Mouse (Mus musculus): Measurements from ENCODE around the gene Cldn1. TPM values are rescaled to one million over a fixed set of nuclear protein-coding genes. Genes with fewer than 3 reads are reported as not detected.

Gene Cldn1
- polyA plus RNA-seq, 1 experiment from 2014 or later, result 1.4 TPM

GRCm38 (mm10) chr16:26370127-26370526 lies 1.5 kb downstream of the Cldn1 start:
- Histone ChIP-seq H3K27ac (ENCODE audit: low read depth, low read length) (no peak overlapping the region), H3K27me3 (ENCODE audit: control insufficient read depth, insufficient read depth, low read length) (peaks cover 3% of the 10 kb centered on the region; the same call in 1 of the 2 replicates), H3K4me2 (no peak overlapping the region), H3K36me3 (ENCODE audit: control insufficient read depth, insufficient read depth, low read length) (no peaks in the 10 kb centered on the region), H3K9ac (ENCODE audit: low read depth, low read length) (no peak overlapping the region), H3K4me1 (ENCODE audit: control insufficient read depth, insufficient read depth, low read length) (no peaks in the 10 kb centered on the region), H3K4me3 (ENCODE audit: low read depth, low read length) (no peak overlapping the region), H3K9me3 (replicated peaks; ENCODE audit: control insufficient read depth, low read length) (no peaks in the 10 kb centered on the region)
- no peak for ATAC-seq (replicated peaks; ENCODE audit: insufficient number of reproducible peaks, low FRiP score, low TSS enrichment)
- 85% methylated on average over 1 of the region's 1 CpGs for WGBS (ENCODE audit: insufficient replicate concordance)

GRCm38 (mm10) chr16:26369044-26369730 lies 2.5 kb downstream of the Cldn1 start:
- Histone ChIP-seq H3K4me1 (ENCODE audit: control insufficient read depth, insufficient read depth, low read length) (no peaks in the 10 kb centered on the region), H3K4me3 (ENCODE audit: low read depth, low read length) (no peak overlapping the region), H3K4me2 (no peak overlapping the region), H3K9me3 (replicated peaks; ENCODE audit: control insufficient read depth, low read length) (no peaks in the 10 kb centered on the region), H3K9ac (ENCODE audit: low read depth, low read length) (no peak overlapping the region), H3K27me3 (ENCODE audit: control insufficient read depth, insufficient read depth, low read length) (peaks cover 3% of the 10 kb centered on the region; the same call in 1 of the 2 replicates), H3K27ac (ENCODE audit: low read depth, low read length) (no peak overlapping the region), H3K36me3 (ENCODE audit: control insufficient read depth, insufficient read depth, low read length) (no peaks in the 10 kb centered on the region)
- ATAC-seq (replicated peaks; ENCODE audit: insufficient number of reproducible peaks, low FRiP score, low TSS enrichment), result no peak
- 76% methylated on average over 7 of the region's 7 CpGs for WGBS (ENCODE audit: insufficient replicate concordance)

GRCm38 (mm10) chr16:26368121-26368520 lies 3.5 kb downstream of the Cldn1 start:
- no peaks in the 10 kb centered on the region for H3K36me3 ChIP-seq (ENCODE audit: control insufficient read depth, insufficient read depth, low read length)
- peaks cover 3% of the 10 kb centered on the region; the same call in 1 of the 2 replicates for H3K27me3 ChIP-seq (ENCODE audit: control insufficient read depth, insufficient read depth, low read length)
- 74% methylated on average over 5 of the region's 5 CpGs for WGBS (ENCODE audit: insufficient replicate concordance)
- no peak overlapping the region for H3K9ac ChIP-seq (ENCODE audit: low read depth, low read length)
- no peak overlapping the region for H3K4me3 ChIP-seq (ENCODE audit: low read depth, low read length)
- no peaks in the 10 kb centered on the region for H3K4me1 ChIP-seq (ENCODE audit: control insufficient read depth, insufficient read depth, low read length)
- H3K9me3 ChIP-seq (replicated peaks; ENCODE audit: control insufficient read depth, low read length), result no peaks in the 10 kb centered on the region
- no peak overlapping the region for H3K4me2 ChIP-seq
- no peak overlapping the region for H3K27ac ChIP-seq (ENCODE audit: low read depth, low read length)
- ATAC-seq (replicated peaks; ENCODE audit: insufficient number of reproducible peaks, low FRiP score, low TSS enrichment), result no peak

- no peaks in the 10 kb centered on the region for H3K4me1 ChIP-seq (ENCODE audit: control insufficient read depth, insufficient read depth, low read length)
- 69% methylated on average over 3 of the region's 3 CpGs for WGBS (ENCODE audit: insufficient replicate concordance)
- no peaks in the 10 kb centered on the region for H3K9me3 ChIP-seq (replicated peaks; ENCODE audit: control insufficient read depth, low read length)
- H3K9ac ChIP-seq (ENCODE audit: low read depth, low read length), result no peak overlapping the region
- no peak overlapping the region for H3K27ac ChIP-seq (ENCODE audit: low read depth, low read length)
- no peak overlapping the region for H3K4me2 ChIP-seq
- H3K27me3 ChIP-seq (ENCODE audit: control insufficient read depth, insufficient read depth, low read length), result no peaks in the 10 kb centered on the region
- no peak for ATAC-seq (replicated peaks; ENCODE audit: insufficient number of reproducible peaks, low FRiP score, low TSS enrichment)
- no peak overlapping the region for H3K4me3 ChIP-seq (ENCODE audit: low read depth, low read length)
- no peaks in the 10 kb centered on the region for H3K36me3 ChIP-seq (ENCODE audit: control insufficient read depth, insufficient read depth, low read length)
Measured at GRCm38 (mm10) chr16:26360694-26361093, 10.9 kb downstream of the Cldn1 start.

GRCm38 (mm10) chr16:26359619-26360018 lies 12.0 kb downstream of the Cldn1 start:
- H3K4me3 ChIP-seq (ENCODE audit: low read depth, low read length), result no peak overlapping the region
- WGBS (ENCODE audit: insufficient replicate concordance), result 81% methylated on average over 4 of the region's 4 CpGs
- no peaks in the 10 kb centered on the region for H3K36me3 ChIP-seq (ENCODE audit: control insufficient read depth, insufficient read depth, low read length)
- H3K9me3 ChIP-seq (replicated peaks; ENCODE audit: control insufficient read depth, low read length), result no peaks in the 10 kb centered on the region
- no peaks in the 10 kb centered on the region for H3K4me1 ChIP-seq (ENCODE audit: control insufficient read depth, insufficient read depth, low read length)
- H3K27me3 ChIP-seq (ENCODE audit: control insufficient read depth, insufficient read depth, low read length), result no peaks in the 10 kb centered on the region
- H3K9ac ChIP-seq (ENCODE audit: low read depth, low read length), result no peak overlapping the region
- no peak overlapping the region for H3K4me2 ChIP-seq
- H3K27ac ChIP-seq (ENCODE audit: low read depth, low read length), result no peak overlapping the region
- ATAC-seq (replicated peaks; ENCODE audit: insufficient number of reproducible peaks, low FRiP score, low TSS enrichment), result no peak

GRCm38 (mm10) chr16:26358898-26359297 lies 12.7 kb downstream of the Cldn1 start:
- ATAC-seq (replicated peaks; ENCODE audit: insufficient number of reproducible peaks, low FRiP score, low TSS enrichment), result no peak
- 87% methylated on average over 5 of the region's 5 CpGs for WGBS (ENCODE audit: insufficient replicate concordance)

GRCm38 (mm10) chr16:26357863-26358780 lies 13.5 kb downstream of the Cldn1 start:
- Histone ChIP-seq H3K9ac (ENCODE audit: low read depth, low read length) (no peak overlapping the region), H3K4me1 (ENCODE audit: control insufficient read depth, insufficient read depth, low read length) (no peaks in the 10 kb centered on the region), H3K4me3 (ENCODE audit: low read depth, low read length) (no peak overlapping the region), H3K27ac (ENCODE audit: low read depth, low read length) (no peak overlapping the region), H3K4me2 (no peak overlapping the region), H3K27me3 (ENCODE audit: control insufficient read depth, insufficient read depth, low read length) (no peaks in the 10 kb centered on the region), H3K9me3 (replicated peaks; ENCODE audit: control insufficient read depth, low read length) (no peaks in the 10 kb centered on the region), H3K36me3 (ENCODE audit: control insufficient read depth, insufficient read depth, low read length) (no peaks in the 10 kb centered on the region)
- ATAC-seq (replicated peaks; ENCODE audit: insufficient number of reproducible peaks, low FRiP score, low TSS enrichment), result no peak
- 63% methylated on average over 5 of the region's 5 CpGs for WGBS (ENCODE audit: insufficient replicate concordance)

More at GRCm38 (mm10) chr16:26358898-26359297, 12.7 kb downstream of the Cldn1 start:
- Histone ChIP-seq H3K9ac (ENCODE audit: low read depth, low read length) (no peak overlapping the region), H3K9me3 (replicated peaks; ENCODE audit: control insufficient read depth, low read length) (no peaks in the 10 kb centered on the region), H3K27me3 (ENCODE audit: control insufficient read depth, insufficient read depth, low read length) (no peaks in the 10 kb centered on the region), H3K4me1 (ENCODE audit: control insufficient read depth, insufficient read depth, low read length) (no peaks in the 10 kb centered on the region), H3K36me3 (ENCODE audit: control insufficient read depth, insufficient read depth, low read length) (no peaks in the 10 kb centered on the region), H3K4me3 (ENCODE audit: low read depth, low read length) (no peak overlapping the region), H3K4me2 (no peak overlapping the region), H3K27ac (ENCODE audit: low read depth, low read length) (no peak overlapping the region)

- Histone ChIP-seq H3K27me3 (ENCODE audit: control insufficient read depth, insufficient read depth, low read length) (no peaks in the 10 kb centered on the region), H3K4me2 (no peak overlapping the region), H3K9me3 (replicated peaks; ENCODE audit: control insufficient read depth, low read length) (no peaks in the 10 kb centered on the region), H3K27ac (ENCODE audit: low read depth, low read length) (no peak overlapping the region), H3K4me1 (ENCODE audit: control insufficient read depth, insufficient read depth, low read length) (no peaks in the 10 kb centered on the region), H3K9ac (ENCODE audit: low read depth, low read length) (no peak overlapping the region), H3K36me3 (ENCODE audit: control insufficient read depth, insufficient read depth, low read length) (no peaks in the 10 kb centered on the region), H3K4me3 (ENCODE audit: low read depth, low read length) (no peak overlapping the region)
- WGBS (ENCODE audit: insufficient replicate concordance), result 80% methylated on average over 1 of the region's 1 CpGs
- no peak for ATAC-seq (replicated peaks; ENCODE audit: insufficient number of reproducible peaks, low FRiP score, low TSS enrichment)
Measured at GRCm38 (mm10) chr16:26355513-26355912, 16.1 kb downstream of the Cldn1 start.

Measured in heart, embryonic 11.5 days (tissue).